Mouse (Mus musculus): ENCODE measurements at regions not wholly inside any gene's neighbourhood (a gene's known extent, or its start where the extent isn't known, plus 50 kb on each side); places are given as distances from the start of the nearest gene placed in this dataset.

DNA sequence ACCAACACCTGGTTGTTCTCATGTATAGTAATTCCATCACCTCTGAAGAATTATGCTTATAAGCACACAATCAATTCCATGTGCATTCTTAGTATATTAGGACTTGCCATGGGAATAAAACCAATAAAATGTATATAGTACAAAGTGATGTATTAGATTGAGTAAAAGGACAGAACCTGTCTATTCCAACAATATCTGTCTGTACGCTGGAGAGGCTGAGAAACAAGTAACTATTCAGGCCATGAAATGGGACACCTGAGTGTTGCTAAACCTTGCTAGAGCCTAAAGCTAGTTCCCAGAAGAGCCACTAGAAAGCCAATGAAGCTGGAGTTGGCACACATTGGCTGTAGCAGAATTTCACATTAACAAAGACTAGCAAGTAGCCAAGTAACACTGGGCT lies 989.8 kb downstream of the Diaph3 start:
- no peak for TF ChIP-seq EP300 (IDR thresholded peaks at IDR 0.05; ENCODE audit: low read depth)
- no peak for TF ChIP-seq CTCF (IDR thresholded peaks at IDR 0.05; ENCODE audit: low read depth)
- WGBS (ENCODE audit: insufficient replicate concordance), result 85% methylated on average over 1 of the region's 1 CpGs
- ATAC-seq (no peak), DNase-seq (no peak)
- H3K27ac ChIP-seq (ENCODE audit: low read depth), result no peak overlapping the region
- H3K4me1 ChIP-seq (ENCODE audit: insufficient read depth), result no peaks in the 10 kb centered on the region
- H3K4me3 ChIP-seq (ENCODE audit: low read depth, low read length), result no peak overlapping the region
- no peaks in the 10 kb centered on the region for H3K27me3 ChIP-seq (ENCODE audit: insufficient read depth, low read length)
- no peaks in the 10 kb centered on the region for H3K9me3 ChIP-seq (ENCODE audit: low read length)
- no peaks in the 10 kb centered on the region for H3K36me3 ChIP-seq (replicated peaks; ENCODE audit: insufficient read depth, low read length)
- H3K9ac ChIP-seq (replicated peaks), result no peak overlapping the region
- no peak overlapping the region for H3K4me2 ChIP-seq (ENCODE audit: low read depth, low read length)

DNA sequence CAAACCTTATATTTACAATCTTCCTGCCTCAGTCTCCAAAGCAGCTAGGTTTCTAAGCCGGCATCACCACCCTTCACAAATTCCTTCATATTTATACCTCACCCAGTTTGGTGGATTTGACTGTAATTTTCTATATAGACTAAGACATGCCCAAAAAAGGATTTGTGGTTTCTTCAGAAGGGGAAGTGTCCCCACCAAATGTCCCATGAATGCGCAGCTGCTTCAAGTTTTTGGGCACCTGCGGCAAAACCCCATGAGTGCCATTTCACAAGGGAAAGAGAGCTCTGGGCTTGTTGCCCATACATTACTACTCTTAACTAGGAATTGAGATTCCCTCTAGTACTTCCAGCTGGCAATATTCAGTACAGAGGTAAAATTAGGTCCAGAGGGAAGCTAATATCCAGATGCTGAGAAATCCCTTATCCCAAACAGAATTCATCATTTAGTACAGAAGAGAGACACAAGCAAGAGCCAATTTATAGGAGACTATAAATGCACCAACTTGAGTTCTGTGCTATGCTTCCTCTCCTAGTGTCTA lies 990.6 kb downstream of the Diaph3 start:
- Histone ChIP-seq H3K4me3 (ENCODE audit: low read depth, low read length) (no peak overlapping the region), H3K9ac (replicated peaks) (no peak overlapping the region), H3K4me2 (ENCODE audit: low read depth, low read length) (no peak overlapping the region), H3K27ac (ENCODE audit: low read depth) (no peak overlapping the region), H3K4me1 (ENCODE audit: insufficient read depth) (no peaks in the 10 kb centered on the region), H3K27me3 (ENCODE audit: insufficient read depth, low read length) (no peaks in the 10 kb centered on the region), H3K36me3 (replicated peaks; ENCODE audit: insufficient read depth, low read length) (no peaks in the 10 kb centered on the region), H3K9me3 (ENCODE audit: low read length) (no peaks in the 10 kb centered on the region)
- TF ChIP-seq CTCF (IDR thresholded peaks at IDR 0.05; ENCODE audit: low read depth), result no peak
- no peak for TF ChIP-seq EP300 (IDR thresholded peaks at IDR 0.05; ENCODE audit: low read depth)
- WGBS (ENCODE audit: insufficient replicate concordance), result 74% methylated on average over 3 of the region's 3 CpGs
- no peak for DNase-seq
- no peak for ATAC-seq

DNA sequence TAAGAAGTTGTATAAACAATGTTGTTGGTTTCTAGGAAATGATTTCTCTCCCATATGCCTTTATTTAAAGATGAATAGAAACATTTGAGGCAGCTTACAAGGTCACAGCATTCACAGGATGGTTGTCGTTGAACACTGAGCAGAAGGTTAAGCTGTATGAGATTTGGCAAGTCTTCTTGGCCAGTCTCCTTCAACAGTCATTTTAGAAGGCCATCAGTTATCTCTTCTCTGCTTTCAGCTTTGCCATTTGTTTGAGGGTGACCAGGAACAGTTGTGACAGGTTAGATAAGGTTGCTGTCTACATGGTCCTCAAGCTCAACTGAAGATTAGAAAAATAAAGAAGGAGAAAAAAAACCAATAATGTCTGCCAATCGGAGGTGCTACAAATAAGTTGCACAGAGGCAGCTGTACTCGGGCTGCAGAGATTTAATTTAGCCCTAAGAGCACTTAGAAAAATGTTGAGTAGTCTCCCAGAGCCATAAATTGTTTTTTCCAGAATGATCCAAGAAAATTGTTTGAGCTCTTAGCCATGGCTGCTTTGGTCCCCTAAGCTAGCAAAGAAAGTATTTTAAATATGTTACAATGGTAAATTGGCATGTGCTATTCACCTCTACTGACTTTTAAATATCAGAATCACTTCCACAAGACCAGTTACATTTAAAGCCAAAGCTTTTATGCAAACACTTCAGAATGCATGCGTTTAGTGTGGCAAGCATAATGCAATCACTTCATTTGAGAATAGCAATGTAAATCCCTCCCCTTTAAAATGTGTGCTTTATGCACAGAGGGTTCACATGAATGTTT lies 1025.6 kb downstream of the Diaph3 start:
- no peak overlapping the region for H3K4me3 ChIP-seq (ENCODE audit: low read depth, low read length)
- WGBS (ENCODE audit: insufficient replicate concordance), result 53% methylated on average over 4 of the region's 4 CpGs
- no peak overlapping the region for H3K9ac ChIP-seq (replicated peaks)
- no peak for TF ChIP-seq EP300 (IDR thresholded peaks at IDR 0.05; ENCODE audit: low read depth)
- no peak for TF ChIP-seq CTCF (IDR thresholded peaks at IDR 0.05; ENCODE audit: low read depth)
- no peak for DNase-seq
- H3K27ac ChIP-seq (ENCODE audit: low read depth), result no peak overlapping the region
- ATAC-seq, result no peak
- H3K36me3 ChIP-seq (replicated peaks; ENCODE audit: insufficient read depth, low read length), result no peaks in the 10 kb centered on the region
- no peaks in the 10 kb centered on the region for H3K4me1 ChIP-seq (ENCODE audit: insufficient read depth)
- H3K27me3 ChIP-seq (ENCODE audit: insufficient read depth, low read length), result no peaks in the 10 kb centered on the region
- no peak overlapping the region for H3K4me2 ChIP-seq (ENCODE audit: low read depth, low read length)
- no peaks in the 10 kb centered on the region for H3K9me3 ChIP-seq (ENCODE audit: low read length)

DNA sequence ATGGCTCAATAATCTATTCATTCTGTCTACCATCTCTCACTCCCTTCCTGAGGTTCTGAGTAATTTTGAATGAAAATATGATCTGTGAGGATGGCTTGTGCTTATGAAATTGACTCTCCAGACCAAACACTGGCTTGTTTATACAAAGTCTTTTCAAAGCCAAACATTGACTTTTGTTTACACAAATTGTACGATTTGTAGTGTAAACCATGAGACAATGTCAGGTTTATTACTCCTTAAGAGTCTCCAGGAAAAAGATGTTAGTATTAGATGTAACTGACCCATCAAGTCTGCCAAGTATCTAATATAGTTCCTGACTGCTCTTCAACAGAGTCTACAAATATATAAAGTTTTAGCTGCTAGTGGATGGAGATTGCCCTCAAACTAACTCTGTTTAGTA lies 1039.5 kb downstream of the Diaph3 start:
- Histone ChIP-seq H3K36me3 (replicated peaks; ENCODE audit: insufficient read depth, low read length) (no peaks in the 10 kb centered on the region), H3K27me3 (ENCODE audit: insufficient read depth, low read length) (no peaks in the 10 kb centered on the region), H3K4me3 (ENCODE audit: low read depth, low read length) (no peak overlapping the region), H3K27ac (ENCODE audit: low read depth) (no peak overlapping the region), H3K4me1 (ENCODE audit: insufficient read depth) (no peaks in the 10 kb centered on the region), H3K4me2 (ENCODE audit: low read depth, low read length) (no peak overlapping the region), H3K9me3 (ENCODE audit: low read length) (no peaks in the 10 kb centered on the region), H3K9ac (replicated peaks) (no peak overlapping the region)
- no peak for ATAC-seq
- no peak for DNase-seq
- 54% methylated on average over 1 of the region's 1 CpGs for WGBS (ENCODE audit: insufficient replicate concordance)
- TF ChIP-seq CTCF (IDR thresholded peaks at IDR 0.05; ENCODE audit: low read depth) (no peak), EP300 (IDR thresholded peaks at IDR 0.05; ENCODE audit: low read depth) (no peak)

DNA sequence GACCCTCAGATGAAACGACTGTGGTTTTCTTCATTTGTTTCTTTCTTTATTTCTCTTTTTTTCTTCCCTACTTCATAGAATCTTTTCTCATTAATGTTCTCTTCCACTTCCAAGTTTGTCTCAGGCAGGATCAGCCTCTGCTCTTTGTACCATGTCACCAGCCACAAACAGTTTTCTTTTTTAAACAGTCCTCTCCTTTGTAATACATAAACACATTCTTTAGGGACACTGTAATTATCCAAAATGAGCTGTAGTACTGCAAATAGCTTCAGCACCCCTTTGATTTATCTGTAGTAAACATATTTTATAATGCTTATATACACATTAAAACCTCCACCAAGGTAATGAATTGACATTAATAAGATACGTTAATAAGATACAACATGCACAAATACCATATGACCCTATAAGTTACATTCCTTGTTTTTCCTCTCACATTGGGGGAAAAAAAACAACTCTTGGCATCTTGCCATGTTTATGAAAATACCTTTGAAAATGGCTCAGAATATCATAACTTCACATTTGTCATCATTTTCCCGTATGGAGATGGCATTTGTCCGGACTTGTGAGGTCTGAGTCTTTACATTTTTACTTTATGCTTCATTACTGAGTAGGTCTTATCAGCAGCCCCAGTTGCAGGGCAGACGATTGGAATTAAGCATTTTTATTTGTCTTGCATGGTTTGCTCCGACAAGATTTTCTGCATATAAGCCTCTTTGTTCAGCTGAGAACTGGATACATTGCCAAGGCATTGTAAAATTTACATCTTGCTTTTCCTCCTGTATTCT lies 1070.5 kb downstream of the Diaph3 start:
- TF ChIP-seq EP300 (IDR thresholded peaks at IDR 0.05; ENCODE audit: low read depth) (no peak), CTCF (IDR thresholded peaks at IDR 0.05; ENCODE audit: low read depth) (no peak)
- Histone ChIP-seq H3K27me3 (ENCODE audit: insufficient read depth, low read length) (no peaks in the 10 kb centered on the region), H3K9me3 (ENCODE audit: low read length) (no peaks in the 10 kb centered on the region), H3K4me1 (ENCODE audit: insufficient read depth) (no peaks in the 10 kb centered on the region), H3K27ac (ENCODE audit: low read depth) (no peak overlapping the region), H3K4me3 (ENCODE audit: low read depth, low read length) (no peak overlapping the region), H3K4me2 (ENCODE audit: low read depth, low read length) (no peak overlapping the region), H3K9ac (replicated peaks) (no peak overlapping the region), H3K36me3 (replicated peaks; ENCODE audit: insufficient read depth, low read length) (no peaks in the 10 kb centered on the region)
- ATAC-seq (no peak), DNase-seq (no peak)
- 66% methylated on average over 6 of the region's 6 CpGs for WGBS (ENCODE audit: insufficient replicate concordance)

DNA sequence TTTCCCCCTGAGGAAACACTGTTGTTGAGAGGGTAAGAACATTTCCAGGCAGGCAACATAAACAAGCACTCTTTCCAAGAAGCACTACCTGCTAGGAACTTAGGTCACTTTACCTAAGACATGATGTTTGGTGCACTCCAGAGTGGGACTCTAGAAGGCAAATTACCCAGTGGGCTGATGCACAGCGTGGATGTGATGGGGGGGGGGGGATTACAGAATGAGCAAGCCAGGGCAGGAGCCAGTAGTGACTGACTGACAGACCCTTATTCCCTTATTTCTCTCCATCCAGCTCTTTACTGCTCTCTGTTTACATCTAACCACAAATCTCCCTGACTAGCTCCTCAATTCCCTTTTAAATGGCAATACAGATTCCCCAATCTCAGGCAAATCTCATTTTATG lies 1071.7 kb downstream of the Diaph3 start:
- Histone ChIP-seq H3K9me3 (ENCODE audit: low read length) (no peaks in the 10 kb centered on the region), H3K9ac (replicated peaks) (no peak overlapping the region), H3K4me2 (ENCODE audit: low read depth, low read length) (no peak overlapping the region), H3K27me3 (ENCODE audit: insufficient read depth, low read length) (no peaks in the 10 kb centered on the region), H3K4me3 (ENCODE audit: low read depth, low read length) (no peak overlapping the region), H3K27ac (ENCODE audit: low read depth) (no peak overlapping the region), H3K36me3 (replicated peaks; ENCODE audit: insufficient read depth, low read length) (no peaks in the 10 kb centered on the region), H3K4me1 (ENCODE audit: insufficient read depth) (no peaks in the 10 kb centered on the region)
- DNase-seq (no peak), ATAC-seq (no peak)
- TF ChIP-seq CTCF (IDR thresholded peaks at IDR 0.05; ENCODE audit: low read depth) (no peak), EP300 (IDR thresholded peaks at IDR 0.05; ENCODE audit: low read depth) (no peak)
- 42% methylated on average over 1 of the region's 1 CpGs for WGBS (ENCODE audit: insufficient replicate concordance)
